Mouse (Mus musculus) C2C12 (cell line): ENCODE results near the gene Ptprcap. TPM values are rescaled to one million over a fixed set of nuclear protein-coding genes. Genes with fewer than 3 reads are reported as not detected.

ENCODE experiments used
- H3K27me3 ChIP-seq: one replicate; pipeline ENCODE4 v1.6.1; 2011; ENCODE audit not compliant: control insufficient read depth, insufficient read depth, insufficient read length
- H3K36me3 ChIP-seq: one replicate; pipeline ENCODE4 v1.6.1; 2011; ENCODE audit not compliant: control insufficient read depth, insufficient read depth
- H3K4me3 ChIP-seq: one replicate; pipeline ENCODE4 v1.5.1; 2011; ENCODE audit warnings: mild to moderate bottlenecking, control low read depth; ENCODE audit not compliant: poor library complexity, insufficient read depth, severe bottlenecking
- H3K79me2 ChIP-seq: one replicate; pipeline ENCODE4 v1.6.1; 2011; ENCODE audit not compliant: control insufficient read depth, insufficient read depth
- H3K79me3 ChIP-seq: one replicate; pipeline ENCODE4 v1.6.1; 2011; ENCODE audit warnings: low read depth, control low read depth
- H3ac ChIP-seq: one replicate; pipeline ENCODE3; 2011; ENCODE audit warnings: low read depth; ENCODE audit not compliant: control insufficient read depth, insufficient read length
- CEBPB ChIP-seq: IDR thresholded peaks from one replicate; pipeline ENCODE4 v1.6.1; 2011; ENCODE audit warnings: low read depth, mild to moderate bottlenecking, control low read depth, moderate library complexity
- CTCF ChIP-seq: IDR thresholded peaks from one replicate; pipeline ENCODE4 v1.5.1; 2011; ENCODE audit not compliant: control insufficient read depth, insufficient read depth, insufficient read length
- FOSL1 ChIP-seq: IDR thresholded peaks from one replicate; pipeline ENCODE4 v1.8.0; 2011; ENCODE audit warnings: mild to moderate bottlenecking, low read length; ENCODE audit not compliant: poor library complexity, insufficient read depth, severe bottlenecking
- MAX ChIP-seq: IDR thresholded peaks from one replicate; pipeline ENCODE4 v1.6.1; 2011; ENCODE audit warnings: mild to moderate bottlenecking, control low read depth
- MYOD1 ChIP-seq: IDR thresholded peaks from one replicate; pipeline ENCODE4 v1.6.1; 2011; ENCODE audit warnings: low read depth; ENCODE audit not compliant: control insufficient read depth, insufficient read length
- MYOG ChIP-seq: IDR thresholded peaks from one replicate; pipeline ENCODE4 v1.6.1; 2011; ENCODE audit not compliant: control insufficient read depth, insufficient read length; ENCODE audit errors: extremely low read depth
- USF1 ChIP-seq: IDR thresholded peaks from one replicate; pipeline ENCODE4 v1.6.1; 2011; ENCODE audit warnings: low read depth, mild to moderate bottlenecking, control low read depth, moderate library complexity
- polyA plus RNA-seq: library from polyadenylated mRNA; unstranded; fragments of >200 nt; fragmentation: generic; extraction: Trizol; gene quantifications from one replicate; pipeline ENCODE4 v1.2.1, GENCODE M21; 2012; ENCODE audit warnings: missing spikeins

Ptprcap gene
- polyA plus RNA-seq, 1 experiment = 5.8 TPM

- H3K79me3 ChIP-seq = peaks cover 14% of the 10 kb centered on the region
- no peaks in the 10 kb centered on the region for H3K27me3 ChIP-seq
- H3K36me3 ChIP-seq = peaks cover 13% of the 10 kb centered on the region
- H3K4me3 ChIP-seq = no peak overlapping the region
- peaks cover 27% of the 10 kb centered on the region for H3K79me2 ChIP-seq
- no peak for TF ChIP-seq MYOG
- TF ChIP-seq USF1 = no peak
- TF ChIP-seq CTCF = no peak
- TF ChIP-seq MYOD1 = no peak
- no peak for TF ChIP-seq CEBPB
- no peak for TF ChIP-seq FOSL1
- no peak overlapping the region for H3ac ChIP-seq
Measured at GRCm38 (mm10) chr19:4203604-4204326, 50.4 kb downstream of the Ptprcap start.

GRCm38 (mm10) chr19:4204889-4205288, 51.5 kb downstream of the Ptprcap start:
- TF ChIP-seq MAX (no peak), CEBPB (no peak), MYOG (no peak), FOSL1 (no peak), USF1 (no peak)
- no peaks in the 10 kb centered on the region for H3K27me3 ChIP-seq
- peaks cover 2% of the 10 kb centered on the region for H3K36me3 ChIP-seq
- peaks cover 16% of the 10 kb centered on the region for H3K79me2 ChIP-seq
- no peak overlapping the region for H3ac ChIP-seq
- no peak overlapping the region for H3K4me3 ChIP-seq
- H3K79me3 ChIP-seq = peaks cover 10% of the 10 kb centered on the region

Other genes with a start within 250 kb of the Ptprcap start
- gene Tcirg1, start 246.5 kb upstream of the Ptprcap start, polyA plus RNA-seq = 61.1 TPM
- 309 TPM for gene Ndufs8, start 240.8 kb upstream of the Ptprcap start, polyA plus RNA-seq
- 6.9 TPM for gene Aldh3b1, start 223.8 kb upstream of the Ptprcap start, polyA plus RNA-seq
- 0.29 TPM for gene Unc93b1, start 218.4 kb upstream of the Ptprcap start, polyA plus RNA-seq
- not detected for gene Aldh3b3, start 195.0 kb upstream of the Ptprcap start, polyA plus RNA-seq
- gene Aldh3b2, start 181.3 kb upstream of the Ptprcap start, polyA plus RNA-seq = not detected
- 3.5 TPM for gene Acy3, start 167.0 kb upstream of the Ptprcap start, polyA plus RNA-seq
- 0.02 TPM for gene Tbx10, start 160.9 kb upstream of the Ptprcap start, polyA plus RNA-seq
- 28.1 TPM for gene Nudt8, start 153.0 kb upstream of the Ptprcap start, polyA plus RNA-seq
- 0.28 TPM for gene Gm49405, start 153.0 kb upstream of the Ptprcap start, polyA plus RNA-seq
- 0.98 TPM for gene Doc2g, start 150.3 kb upstream of the Ptprcap start, polyA plus RNA-seq
- gene Ndufv1, start 140.8 kb upstream of the Ptprcap start, polyA plus RNA-seq = 254 TPM
- gene Gstp1, start 115.6 kb upstream of the Ptprcap start, polyA plus RNA-seq = 863 TPM
- gene Gstp2, start 107.6 kb upstream of the Ptprcap start, polyA plus RNA-seq = 7.2 TPM
- gene Gstp3, start 94.0 kb upstream of the Ptprcap start, polyA plus RNA-seq = 0.09 TPM
- not detected for gene Cabp2, start 72.0 kb upstream of the Ptprcap start, polyA plus RNA-seq
- 134 TPM for gene Cdk2ap2, start 56.4 kb upstream of the Ptprcap start, polyA plus RNA-seq
- gene Pitpnm1, start 53.6 kb upstream of the Ptprcap start, polyA plus RNA-seq = 43.1 TPM
- 208 TPM for gene Aip, start 27.7 kb upstream of the Ptprcap start, polyA plus RNA-seq
- not detected for gene Gpr152, start 13.8 kb upstream of the Ptprcap start, polyA plus RNA-seq
- gene Cabp4, start 9.6 kb upstream of the Ptprcap start, polyA plus RNA-seq = 0.04 TPM
- 257 TPM for gene Coro1b, start 5.0 kb upstream of the Ptprcap start, polyA plus RNA-seq
- 19.7 TPM for gene Rps6kb2, start 9.8 kb downstream of the Ptprcap start, polyA plus RNA-seq
- 2.1 TPM for gene Carns1, start 21.9 kb downstream of the Ptprcap start, polyA plus RNA-seq
- gene Tbc1d10c, start 37.7 kb downstream of the Ptprcap start, polyA plus RNA-seq = 0.26 TPM
- gene Ppp1ca, start 38.5 kb downstream of the Ptprcap start, polyA plus RNA-seq = 819 TPM
- 33.3 TPM for gene Rad9a, start 48.1 kb downstream of the Ptprcap start, polyA plus RNA-seq
- 24.8 TPM for gene Clcf1, start 60.6 kb downstream of the Ptprcap start, polyA plus RNA-seq
- 0.90 TPM for gene AC109138.7, start 60.8 kb downstream of the Ptprcap start, polyA plus RNA-seq
- gene Pold4, start 78.3 kb downstream of the Ptprcap start, polyA plus RNA-seq = 112 TPM
- gene Ssh3, start 115.6 kb downstream of the Ptprcap start, polyA plus RNA-seq = 0.34 TPM
- gene Ankrd13d, start 129.5 kb downstream of the Ptprcap start, polyA plus RNA-seq = 2.2 TPM
- gene Grk2, start 152.6 kb downstream of the Ptprcap start, polyA plus RNA-seq = 56.6 TPM
- 24.0 TPM for gene Kdm2a, start 244.7 kb downstream of the Ptprcap start, polyA plus RNA-seq